In the genomic region with DNA sequence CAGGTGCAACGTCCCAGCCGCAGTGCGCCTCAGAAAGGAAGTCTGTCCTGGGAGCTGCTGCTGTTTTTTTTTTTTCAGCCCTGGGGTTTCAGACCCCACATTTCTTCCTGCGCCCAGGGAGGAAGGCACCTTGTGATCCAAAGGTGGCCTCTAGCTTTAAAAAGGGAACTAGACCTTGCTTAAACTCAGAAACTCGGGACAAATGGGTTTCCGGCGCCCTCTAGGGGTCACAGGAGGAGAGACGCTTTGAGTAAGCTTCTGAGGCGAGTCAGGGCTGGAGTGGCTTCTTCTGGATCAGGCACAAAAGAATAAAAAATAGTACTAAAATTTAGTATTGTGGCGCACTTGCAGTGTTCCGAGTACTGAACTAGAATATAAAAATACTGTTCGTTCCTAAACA, we compare ENCODE assay signal across 8 mouse cellular contexts. TPM values are rescaled to one million over a fixed set of nuclear protein-coding genes. Genes with fewer than 3 reads are reported as not detected.
A peak's percentile ranks its signal among the peaks of the same experiment; 100 is the strongest.
DNase-seq lines count a peak whose midpoint lies in the region; ATAC-seq and TF ChIP-seq lines count a peak whose summit lies in the region.
"Had no signal": no experiment of that assay in that cellular context is flagged by ENCODE, and none has a peak within 500 bp of the region (broad histone marks: within the 10 kb centered on the region; RNA-seq: fewer than 3 reads in every experiment).

No protein-coding gene starts in this region.

- H3K27ac ChIP-seq in ES-Bruce4 (ENCODE audit: insufficient read depth, low read length), result no peak overlapping the region
- no peak overlapping the region for H3K27ac ChIP-seq in intestine, postnatal 0 days (ENCODE audit: low read depth, low read length)
- no peak overlapping the region for H3K27ac ChIP-seq in liver, embryonic 12.5 days
- H3K27ac ChIP-seq: midbrain, embryonic 12.5 days had no signal

- WGBS in intestine, postnatal 0 days, result 1% methylated on average over 12 of the region's 12 CpGs
- under 1% methylated on average over 12 of the region's 12 CpGs for WGBS in liver, embryonic 12.5 days (ENCODE audit: insufficient replicate concordance)

- peak; percentile 82 for TF ChIP-seq CTCF in ES-Bruce4 (IDR thresholded peaks at IDR 0.05; ENCODE audit: low read depth, low read length)
- TF ChIP-seq CTCF in intestine, postnatal 0 days (IDR thresholded peaks at IDR 0.05; ENCODE audit: low read depth), result peak; percentile 85

- H3K4me1 ChIP-seq in ES-Bruce4 (ENCODE audit: control insufficient read depth, insufficient read depth, low read length), result peaks cover 3% of the 10 kb centered on the region
- H3K4me1 ChIP-seq in intestine, postnatal 0 days (replicated peaks; ENCODE audit: control insufficient read depth, insufficient read depth, low read length), result no peaks in the 10 kb centered on the region
- H3K4me1 ChIP-seq in liver, embryonic 12.5 days, result no peaks in the 10 kb centered on the region
- H3K4me1 ChIP-seq: midbrain, embryonic 12.5 days had no signal

- no peak overlapping the region for H3K9ac ChIP-seq in ES-Bruce4 (ENCODE audit: low read depth, poor library complexity, severe bottlenecking)
- H3K9ac ChIP-seq in intestine, postnatal 0 days (ENCODE audit: low read depth, low read length), result no peak overlapping the region
- H3K9ac ChIP-seq in liver, embryonic 12.5 days, result no peak overlapping the region
- H3K9ac ChIP-seq: midbrain, embryonic 12.5 days had no signal

- DNase-seq in B cell, adult 2 months, result peak; percentile 78 to 81
- peak; percentile 37 for DNase-seq in cerebellum, adult 11 months
- DNase-seq in gastrocnemius, adult 18-20 months (ENCODE audit: low spot score), result peak; percentile 70
- DNase-seq in right cerebral cortex, postnatal 10 days (ENCODE audit: low spot score in 2 of 2), result peak; percentile 56 to 72

- H3K9me3 ChIP-seq in ES-Bruce4 (replicated peaks; ENCODE audit: control insufficient read depth, insufficient read depth, low read length, poor library complexity, severe bottlenecking), result no peaks in the 10 kb centered on the region
- H3K9me3 ChIP-seq in intestine, postnatal 0 days (ENCODE audit: control insufficient read depth), result no peaks in the 10 kb centered on the region
- no peaks in the 10 kb centered on the region for H3K9me3 ChIP-seq in liver, embryonic 12.5 days (replicated peaks)
- H3K9me3 ChIP-seq: midbrain, embryonic 12.5 days had no signal

- peak overlapping the region; percentile 52 for H3K4me2 ChIP-seq in intestine, postnatal 0 days (replicated peaks; ENCODE audit: low read depth)
- peak overlapping the region; percentile 39 for H3K4me2 ChIP-seq in liver, embryonic 12.5 days
- H3K4me2 ChIP-seq: midbrain, embryonic 12.5 days had no signal

- no peak for ATAC-seq in intestine, postnatal 0 days
- no peak for ATAC-seq in liver, embryonic 12.5 days

- no peak for TF ChIP-seq EP300 in ES-Bruce4 (IDR thresholded peaks at IDR 0.05; ENCODE audit: insufficient read depth, low read depth, low read length)

- TF ChIP-seq POLR2A in ES-Bruce4 (IDR thresholded peaks at IDR 0.05; ENCODE audit: insufficient read depth, low read length), result no peak

- peaks cover 12% of the 10 kb centered on the region; the same call in 1 of the 2 replicates for H3K27me3 ChIP-seq in ES-Bruce4 (ENCODE audit: control insufficient read depth, insufficient read depth, low read length, poor library complexity, severe bottlenecking)
- peaks cover 92% of the 10 kb centered on the region for H3K27me3 ChIP-seq in intestine, postnatal 0 days (replicated peaks; ENCODE audit: control insufficient read depth, insufficient read depth, low read length)
- H3K27me3 ChIP-seq in liver, embryonic 12.5 days (replicated peaks), result peaks cover 100% of the 10 kb centered on the region

- no peaks in the 10 kb centered on the region for H3K36me3 ChIP-seq in ES-Bruce4 (ENCODE audit: control insufficient read depth, insufficient read depth, low read length, poor library complexity, severe bottlenecking)
- H3K36me3 ChIP-seq in intestine, postnatal 0 days (ENCODE audit: control insufficient read depth, insufficient read depth), result no peaks in the 10 kb centered on the region
- H3K36me3 ChIP-seq in liver, embryonic 12.5 days, result no peaks in the 10 kb centered on the region
- H3K36me3 ChIP-seq: midbrain, embryonic 12.5 days had no signal

- H3K4me3 ChIP-seq in ES-Bruce4 (ENCODE audit: low read depth, low read length), result peak overlapping the region; percentile 33
- H3K4me3 ChIP-seq in intestine, postnatal 0 days (ENCODE audit: low read depth, low read length), result peak overlapping the region; percentile 22
- H3K4me3 ChIP-seq in liver, embryonic 12.5 days, result no peak overlapping the region
- H3K4me3 ChIP-seq: midbrain, embryonic 12.5 days had no signal

RNA-seq across cellular contexts. Expression of a gene that starts 10.6 kb away (rescaled TPM):
- polyA plus RNA-seq in ES-Bruce4 (2011; ENCODE audit: insufficient read depth, insufficient read length, low read depth, missing spikeins), result not detected in 2 replicates
- total RNA-seq in gastrocnemius, adult 18-20 months (2021), result not detected
- polyA plus RNA-seq in intestine, postnatal 0 days (2015; fragmentation: Nextera tagmentation; extraction: Ambion mirVana), result not detected in 2 replicates
- not detected in 2 replicates for polyA plus RNA-seq in liver, embryonic 12.5 days (2016; fragmentation: Nextera tagmentation; extraction: Ambion mirVana)
